Mouse (Mus musculus) liver, embryonic 14.5 days (tissue): ENCODE measurements at regions not wholly inside any gene's neighbourhood (a gene's known extent, or its start where the extent isn't known, plus 50 kb on each side); places are given as distances from the start of the nearest gene placed in this dataset.

Source experiments
- CTCF ChIP-seq: IDR thresholded peaks from 2 replicates; pipeline ENCODE4 v1.5.1; 2016; ENCODE audit warnings: antibody characterized with exemption, low read depth, control low read depth
- EP300 ChIP-seq: IDR thresholded peaks from 2 replicates; pipeline ENCODE4 v1.6.1; 2016; ENCODE audit warnings: antibody characterized with exemption, low read depth

- TF ChIP-seq CTCF (no peak), EP300 (no peak)
These were observed 201.5 kb upstream of the Trib2 start for GRCm38 (mm10) chr12:16018237-16018636.
